Mouse (Mus musculus) lung, adult 2 months (tissue): Measurements from ENCODE around the gene Mpped1.

ENCODE experiments used
- CTCF ChIP-seq: fragments of 200-500 bp; IDR thresholded peaks from 2 replicates; pipeline ENCODE4 v1.5.1; 2011; ENCODE audit warnings: mild to moderate bottlenecking, low read length, control low read depth; ENCODE audit not compliant: insufficient read depth
- POLR2A ChIP-seq: fragments of 200-500 bp; IDR thresholded peaks from 2 replicates; pipeline ENCODE4 v1.6.1; 2011; ENCODE audit warnings: low read depth, mild to moderate bottlenecking, control low read depth, low read length, borderline replicate concordance; ENCODE audit errors: extremely low read depth

- TF ChIP-seq POLR2A = no peak
- TF ChIP-seq CTCF = no peak
Observed at GRCm38 (mm10) chr15:83845734-83846133, 66.5 kb downstream of the Mpped1 start.
